Mouse (Mus musculus) lung, embryonic 14.5 days (tissue): ENCODE results near the gene Sema6d. TPM values are rescaled to one million over a fixed set of nuclear protein-coding genes. Genes with fewer than 3 reads are reported as not detected.
A peak's percentile ranks its signal among the peaks of the same experiment; 100 is the strongest.

ENCODE experiments used
- ATAC-seq: fragments of 200-750 bp; cut with Nextera tagmentation; 2 replicates; pipeline ENCODE4 v1.8.0; 2017; ENCODE audit warnings: mild to moderate bottlenecking, moderate TSS enrichment, moderate library complexity; ENCODE audit not compliant: insufficient read depth
- DNase-seq: peaks from one replicate; pipeline ENCODE4 v3.0.0-alpha.2; 2015
- H3K27ac ChIP-seq: fragments of 300-500 bp; sonication (generic); 2 replicates; pipeline ENCODE4 v1.5.1; 2014; ENCODE audit warnings: low read depth, mild to moderate bottlenecking, moderate library complexity
- H3K27me3 ChIP-seq: fragments of 300-500 bp; sonication (generic); 2 replicates; pipeline ENCODE4 v1.6.1; 2014; ENCODE audit warnings: low read length, control low read depth; ENCODE audit not compliant: insufficient read depth
- H3K36me3 ChIP-seq: fragments of 300-500 bp; sonication (generic); 2 replicates; pipeline ENCODE4 v1.6.1; 2014; ENCODE audit warnings: control low read depth; ENCODE audit not compliant: insufficient read depth
- H3K4me1 ChIP-seq: fragments of 300-500 bp; sonication (generic); 2 replicates; pipeline ENCODE4 v1.6.1; 2014; ENCODE audit warnings: antibody characterized with exemption, control low read depth; ENCODE audit not compliant: insufficient read depth
- H3K4me2 ChIP-seq: fragments of 300-500 bp; sonication (generic); 2 replicates; pipeline ENCODE4 v1.6.1; 2014; ENCODE audit warnings: mild to moderate bottlenecking
- H3K4me3 ChIP-seq: fragments of 300-500 bp; sonication (generic); 2 replicates; pipeline ENCODE4 v1.5.1; 2014; ENCODE audit warnings: low read depth, low read length
- H3K9ac ChIP-seq: fragments of 300-500 bp; sonication (generic); 2 replicates; pipeline ENCODE4 v1.6.1; 2014
- H3K9me3 ChIP-seq: fragments of 300-500 bp; sonication (generic); 2 replicates; pipeline ENCODE4 v1.6.1; 2016; ENCODE audit warnings: low read depth, low read length, control low read depth
- CTCF ChIP-seq: IDR thresholded peaks from 2 replicates; pipeline ENCODE4 v1.5.1; 2016; ENCODE audit warnings: antibody characterized with exemption, low read depth
- WGBS: fragments of 180-500 bp; shearing (Covaris S2); extraction: QIAGEN DNeasy Blood & Tissue Kit; methylation state at CpG from one replicate; pipeline ENCODE4 v1.1.7; 2014; 5-methylcytosine and 5-hydroxymethylcytosine counted together
- polyA plus RNA-seq: library from polyadenylated mRNA; unstranded; fragments of >200 nt; fragmentation: Nextera tagmentation; extraction: Ambion mirVana; gene quantifications from 2 replicates; pipeline ENCODE4 v1.2.1, GENCODE M21; 2014

Sema6d gene
- polyA plus RNA-seq, 1 experiment from 2014 or later, result 26.7 TPM

- H3K4me2 ChIP-seq, result no peak overlapping the region
- H3K9me3 ChIP-seq, result no peaks in the 10 kb centered on the region
- WGBS, result 70% methylated on average over 5 of the region's 5 CpGs
- no peak for ATAC-seq
- H3K36me3 ChIP-seq, result no peaks in the 10 kb centered on the region
- H3K4me1 ChIP-seq, result no peaks in the 10 kb centered on the region
- H3K9ac ChIP-seq, result no peak overlapping the region
- no peaks in the 10 kb centered on the region for H3K27me3 ChIP-seq
- no peak for DNase-seq
- H3K4me3 ChIP-seq, result no peak overlapping the region
- H3K27ac ChIP-seq, result no peak overlapping the region
- TF ChIP-seq CTCF, result no peak
Measured at GRCm38 (mm10) chr2:124205811-124206210, 116.0 kb downstream of the Sema6d start.

GRCm38 (mm10) chr2:124208251-124208650 is 118.5 kb downstream of the Sema6d start:
- H3K36me3 ChIP-seq, result no peaks in the 10 kb centered on the region
- ATAC-seq, result no peak

DNA sequence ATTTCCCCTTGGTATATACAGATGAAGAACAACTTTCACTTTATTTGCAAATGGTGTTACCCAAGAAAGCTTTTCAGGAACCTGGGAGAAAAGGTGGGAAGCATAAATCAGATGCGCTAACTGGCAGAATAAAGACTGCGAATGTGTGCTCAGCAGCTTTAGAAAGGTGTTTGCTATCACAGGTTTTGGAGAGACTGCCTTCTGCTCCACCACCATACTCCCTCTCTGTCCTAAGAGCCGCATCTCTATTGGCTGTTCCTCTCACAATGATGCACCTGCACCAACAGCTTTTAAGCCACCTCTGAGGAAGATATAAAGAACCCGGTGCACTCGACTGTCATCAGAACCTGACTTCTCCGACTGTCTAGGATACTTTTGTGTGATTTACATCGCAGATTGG is 133.8 kb downstream of the Sema6d start:
- Histone ChIP-seq H3K4me1 (no peaks in the 10 kb centered on the region), H3K9ac (no peak overlapping the region), H3K27me3 (no peaks in the 10 kb centered on the region), H3K36me3 (no peaks in the 10 kb centered on the region), H3K4me2 (no peak overlapping the region), H3K4me3 (no peak overlapping the region), H3K9me3 (no peaks in the 10 kb centered on the region), H3K27ac (no peak overlapping the region)
- TF ChIP-seq CTCF, result no peak
- DNase-seq (no peak), ATAC-seq (no peak)
- WGBS, result 63% methylated on average over 7 of the region's 7 CpGs

More at GRCm38 (mm10) chr2:124208251-124208650, 118.5 kb downstream of the Sema6d start:
- H3K27ac ChIP-seq, result peak overlapping the region; percentile 18; the same call in 1 of the 2 replicates
- TF ChIP-seq CTCF, result no peak
- DNase-seq, result peak; percentile 19
- no peak overlapping the region for H3K4me3 ChIP-seq
- H3K27me3 ChIP-seq, result no peaks in the 10 kb centered on the region
- H3K9me3 ChIP-seq, result no peaks in the 10 kb centered on the region
- H3K4me2 ChIP-seq, result no peak overlapping the region
- WGBS, result 34% methylated on average over 2 of the region's 2 CpGs
- H3K4me1 ChIP-seq, result no peaks in the 10 kb centered on the region
- no peak overlapping the region for H3K9ac ChIP-seq

DNA sequence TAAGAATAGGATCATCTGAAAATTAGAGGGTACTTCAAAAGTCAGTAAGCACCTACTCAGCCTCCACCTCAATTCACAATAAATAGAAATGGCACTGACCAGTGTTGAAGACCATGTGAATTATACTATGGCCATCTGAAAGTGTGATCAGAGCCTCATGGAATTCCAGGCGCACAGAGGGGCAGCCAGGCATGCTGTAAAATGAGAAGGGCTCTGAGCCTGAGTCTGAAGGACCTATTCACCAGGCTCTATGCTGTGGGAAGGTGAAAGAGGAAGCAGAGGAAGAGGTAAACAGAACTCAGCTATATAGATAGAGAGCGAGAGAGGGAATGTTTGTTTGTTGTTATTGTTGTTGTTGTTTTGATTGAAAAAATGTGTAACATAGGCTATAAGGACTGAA is 134.6 kb downstream of the Sema6d start:
- no peak overlapping the region for H3K27ac ChIP-seq
- H3K36me3 ChIP-seq, result no peaks in the 10 kb centered on the region
- H3K4me2 ChIP-seq, result no peak overlapping the region
- H3K4me1 ChIP-seq, result no peaks in the 10 kb centered on the region
- no peak overlapping the region for H3K9ac ChIP-seq
- H3K27me3 ChIP-seq, result no peaks in the 10 kb centered on the region
- WGBS, result 48% methylated on average over 2 of the region's 2 CpGs
- TF ChIP-seq CTCF, result no peak
- ATAC-seq (no peak), DNase-seq (no peak)
- no peak overlapping the region for H3K4me3 ChIP-seq
- no peaks in the 10 kb centered on the region for H3K9me3 ChIP-seq

DNA sequence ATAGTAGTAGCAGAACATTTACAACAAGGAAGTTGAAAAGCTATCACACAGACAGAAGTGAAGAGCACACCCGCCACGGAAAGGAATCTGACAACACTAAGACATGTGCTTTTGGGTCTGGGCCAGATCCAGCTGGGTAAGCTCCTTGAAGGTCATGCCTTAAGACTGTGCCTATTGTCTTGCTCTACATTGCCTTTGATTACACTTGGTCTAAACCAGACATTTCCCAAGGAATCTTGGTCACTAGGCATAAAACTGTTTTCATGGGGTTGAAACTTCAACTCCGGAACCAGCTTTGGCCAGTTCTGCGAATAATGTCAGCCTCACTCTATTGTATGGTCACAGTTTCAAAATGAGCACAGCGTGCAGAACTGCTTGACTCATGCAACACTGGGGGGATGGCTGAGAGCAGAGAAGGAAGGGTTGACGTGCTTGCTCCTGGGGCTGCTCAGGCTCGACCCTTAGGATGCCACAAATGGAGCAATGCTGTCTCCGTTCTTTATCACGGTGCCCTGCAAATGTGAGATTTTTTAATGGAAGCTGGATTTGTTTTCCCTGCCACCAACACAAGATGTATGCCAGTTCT is 145.0 kb downstream of the Sema6d start:
- H3K27me3 ChIP-seq, result no peaks in the 10 kb centered on the region
- H3K4me2 ChIP-seq, result no peak overlapping the region
- no peaks in the 10 kb centered on the region for H3K9me3 ChIP-seq
- no peak for TF ChIP-seq CTCF
- no peak overlapping the region for H3K27ac ChIP-seq
- H3K9ac ChIP-seq, result no peak overlapping the region
- no peaks in the 10 kb centered on the region for H3K36me3 ChIP-seq
- no peak for ATAC-seq
- 55% methylated on average over 9 of the region's 9 CpGs for WGBS
- peak; percentile 53 for DNase-seq
- H3K4me3 ChIP-seq, result no peak overlapping the region
- H3K4me1 ChIP-seq, result no peaks in the 10 kb centered on the region

DNA sequence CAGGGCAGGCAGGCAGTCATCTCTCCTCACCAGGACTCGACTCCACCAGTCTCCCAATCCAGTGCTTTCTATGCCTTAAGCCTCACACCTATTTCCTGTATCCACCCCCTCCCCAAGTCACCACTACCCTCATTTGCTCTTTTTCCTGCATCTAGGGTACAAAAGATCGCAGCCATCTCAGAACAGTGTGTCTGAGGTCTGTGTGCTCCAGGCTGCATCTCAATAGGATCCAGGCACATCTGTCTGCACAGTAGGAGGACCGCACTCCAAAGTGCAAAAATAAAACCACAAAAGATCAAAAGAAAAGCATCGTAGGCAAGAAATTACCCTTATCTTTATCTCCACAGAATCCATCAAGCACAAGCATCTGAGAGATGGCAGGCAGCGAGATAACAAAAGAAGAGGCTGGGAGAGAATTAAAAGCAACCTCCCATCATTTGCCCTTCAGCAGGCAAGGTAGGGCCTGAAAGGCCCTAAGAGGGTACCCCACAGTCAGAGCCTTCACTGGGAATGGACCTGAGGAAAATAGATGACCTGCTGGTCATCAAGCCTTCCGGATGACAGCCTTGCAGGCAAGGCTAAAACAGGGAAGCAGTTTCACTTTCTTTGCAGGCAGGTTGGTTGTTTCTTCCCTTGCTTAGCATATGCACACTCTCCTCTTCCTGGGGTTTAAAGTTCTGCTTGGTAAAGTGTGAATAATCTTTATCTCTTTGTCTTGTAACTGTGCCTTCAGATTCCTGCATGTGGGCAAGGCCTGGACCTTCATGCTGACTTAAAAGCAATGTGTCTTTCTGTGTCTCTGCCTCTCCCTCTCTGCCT is 145.7 kb downstream of the Sema6d start:
- Histone ChIP-seq H3K27me3 (no peaks in the 10 kb centered on the region), H3K36me3 (no peaks in the 10 kb centered on the region)
- 29% methylated on average over 6 of the region's 6 CpGs for WGBS

GRCm38 (mm10) chr2:124236831-124237230 is 147.1 kb downstream of the Sema6d start:
- Histone ChIP-seq H3K4me1 (no peaks in the 10 kb centered on the region), H3K9me3 (no peaks in the 10 kb centered on the region), H3K4me2 (no peak overlapping the region), H3K4me3 (no peak overlapping the region), H3K9ac (no peak overlapping the region), H3K36me3 (no peaks in the 10 kb centered on the region), H3K27me3 (no peaks in the 10 kb centered on the region), H3K27ac (no peak overlapping the region)
- no peak for TF ChIP-seq CTCF
- DNase-seq, result no peak
- WGBS, result 89% methylated on average over 1 of the region's 1 CpGs
- ATAC-seq, result no peak

More for the DNA sequence above, 145.7 kb downstream of the Sema6d start:
- Histone ChIP-seq H3K27ac (no peak overlapping the region), H3K4me3 (no peak overlapping the region), H3K9ac (no peak overlapping the region), H3K9me3 (no peaks in the 10 kb centered on the region), H3K4me2 (no peak overlapping the region), H3K4me1 (no peaks in the 10 kb centered on the region)
- no peak for TF ChIP-seq CTCF
- no peak; the same call in 1 of the 2 replicates for ATAC-seq
- no peak for DNase-seq
